Mouse (Mus musculus) cortical plate, adult 2 months (tissue): ENCODE results near the gene Sim1.

ENCODE experiments used
- CTCF ChIP-seq: fragments of 200-500 bp; IDR thresholded peaks from 2 replicates; pipeline ENCODE4 v1.5.1; 2011; ENCODE audit warnings: mild to moderate bottlenecking, control low read depth, low read length; ENCODE audit not compliant: insufficient read depth; ENCODE audit errors: extremely low read depth
- POLR2A ChIP-seq: fragments of 200-500 bp; IDR thresholded peaks from 2 replicates; pipeline ENCODE4 v1.6.1; 2011; ENCODE audit warnings: mild to moderate bottlenecking, low read length, control low read depth; ENCODE audit not compliant: insufficient read depth; ENCODE audit errors: extremely low read depth

DNA sequence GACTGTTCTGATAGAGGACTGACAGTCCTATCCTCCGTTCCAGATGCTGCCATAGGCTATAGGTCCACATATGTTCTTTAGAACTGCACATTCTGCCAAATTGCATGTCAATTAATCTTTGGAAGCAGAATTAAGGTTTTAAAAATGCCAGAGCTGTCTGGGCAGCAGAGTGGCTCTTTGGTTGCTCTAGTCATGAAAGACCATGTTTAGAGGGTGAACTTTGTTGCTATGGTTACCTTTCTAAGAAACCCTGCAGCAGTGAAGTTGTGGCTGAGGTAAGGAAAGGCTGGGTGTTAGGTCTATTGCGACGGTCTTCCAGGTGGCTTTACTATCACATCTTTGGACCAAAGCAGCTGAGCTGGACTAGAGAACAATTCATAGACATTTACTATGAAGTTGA is 113.2 kb downstream of the Sim1 start:
- TF ChIP-seq CTCF (no peak), POLR2A (no peak)
